Mouse (Mus musculus): ENCODE measurements at regions not wholly inside any gene's neighbourhood (a gene's known extent, or its start where the extent isn't known, plus 50 kb on each side); places are given as distances from the start of the nearest gene placed in this dataset.

- DNase-seq (ENCODE audit: low spot score) = no peak
Measured at GRCm38 (mm10) chr1:152167716-152168115, 77.8 kb upstream of the 1700025G04Rik start.

GRCm38 (mm10) chr1:152165490-152165905 is 75.6 kb upstream of the 1700025G04Rik start:
- DNase-seq (ENCODE audit: low spot score) = no peak

DNA sequence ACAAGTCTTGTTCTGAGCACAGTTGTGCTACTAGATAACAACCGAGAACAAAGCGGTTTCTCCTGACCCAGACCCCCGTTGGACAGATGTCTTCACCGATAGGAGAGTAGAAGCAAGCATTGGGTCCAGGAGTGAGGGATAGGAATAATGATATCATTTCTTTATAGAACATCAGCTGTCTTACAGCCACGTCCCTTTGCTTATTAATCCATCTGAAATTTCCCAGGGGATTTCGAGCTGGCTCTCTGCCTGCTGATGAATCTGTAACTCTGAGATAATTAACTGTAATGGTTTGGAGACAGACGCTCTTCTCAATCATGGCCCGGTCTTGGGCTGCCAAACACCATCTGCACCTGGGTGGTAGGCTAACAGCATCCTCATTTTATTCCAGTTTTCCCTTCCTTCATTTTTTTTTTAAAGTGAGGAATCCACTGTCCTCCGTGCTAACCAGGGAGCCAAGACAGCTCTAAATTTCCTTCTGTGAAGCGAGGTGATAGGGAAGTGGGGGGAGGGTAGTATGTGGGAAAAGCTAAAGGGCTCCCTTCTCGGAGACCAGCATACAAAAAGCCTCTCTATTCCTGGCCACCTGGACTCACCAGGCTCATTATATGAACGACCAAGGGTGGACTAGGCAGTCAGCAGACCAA is 75.0 kb upstream of the 1700025G04Rik start:
- DNase-seq (ENCODE audit: low spot score) = no peak

GRCm38 (mm10) chr1:152164212-152164611 is 74.3 kb upstream of the 1700025G04Rik start:
- no peak for DNase-seq (ENCODE audit: low spot score)

DNA sequence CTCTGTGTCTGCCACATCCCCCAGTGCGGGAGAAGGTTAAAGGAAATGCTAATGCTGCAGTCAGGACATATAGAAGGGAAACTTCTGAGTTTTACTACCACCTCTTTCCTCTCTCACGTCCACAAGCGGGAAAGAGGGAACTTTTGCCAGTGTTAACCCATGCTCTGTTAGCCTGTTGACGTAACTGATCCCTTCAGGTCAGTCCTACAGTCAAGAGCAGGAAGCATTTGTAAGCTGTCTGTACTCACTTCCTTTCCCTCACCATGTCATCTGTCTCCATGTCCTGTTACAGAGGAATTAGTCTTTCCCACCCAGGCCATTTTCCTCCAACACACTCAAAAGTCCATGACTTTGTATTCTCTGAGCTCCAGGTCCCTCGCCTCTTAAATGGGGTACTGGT is 62.5 kb upstream of the 1700025G04Rik start:
- no peak for DNase-seq (ENCODE audit: low spot score)

DNA sequence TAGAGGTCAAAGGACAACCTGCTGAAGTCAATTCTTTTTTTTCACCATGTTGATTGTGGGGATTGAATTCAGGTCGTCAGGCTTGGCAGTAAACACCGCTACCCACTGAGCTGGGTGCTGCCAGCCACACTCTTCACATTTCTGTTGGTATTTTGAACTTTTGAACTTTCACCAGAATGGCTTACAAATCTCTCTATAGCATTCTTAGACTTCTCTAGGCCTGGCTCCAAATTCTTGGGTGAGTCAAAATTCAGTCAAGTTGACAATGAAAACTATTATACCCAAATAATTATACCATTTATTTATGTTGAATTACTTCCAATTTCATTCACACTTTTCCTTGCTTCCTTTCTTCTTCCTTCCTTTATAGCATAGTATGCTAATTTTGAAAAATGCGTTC is 58.8 kb upstream of the 1700025G04Rik start:
- no peak for DNase-seq (ENCODE audit: low spot score)

DNA sequence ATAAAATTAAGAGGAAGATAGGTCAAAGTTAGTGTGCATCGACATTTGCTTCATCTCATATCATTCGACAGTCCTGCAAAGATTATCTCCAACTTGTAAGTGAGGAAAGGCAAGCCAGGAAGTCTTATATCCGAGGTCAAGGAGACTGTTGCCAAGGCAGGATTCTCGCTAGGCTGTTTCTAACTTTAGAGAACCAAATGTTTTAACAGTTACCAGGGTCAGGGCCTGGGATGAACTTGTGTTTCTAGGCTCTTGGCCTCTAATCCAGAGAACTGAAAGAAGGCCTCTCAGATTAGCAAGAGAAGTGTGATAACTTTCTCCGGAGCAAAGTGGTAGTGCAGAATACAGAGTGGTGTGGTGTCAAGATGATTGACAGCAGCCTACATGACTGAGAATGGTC is 50.2 kb upstream of the 1700025G04Rik start:
- no peak for DNase-seq (ENCODE audit: low spot score)

Data from urinary bladder, postnatal 14 days (tissue).